Mouse (Mus musculus) gastrocnemius, adult 2 months (tissue): Measurements from ENCODE around the gene Ccnl2. TPM values are rescaled to one million over a fixed set of nuclear protein-coding genes. Genes with fewer than 3 reads are reported as not detected.

Source experiments
- DNase-seq: peaks from one replicate; pipeline ENCODE4 v3.0.0; 2022
- H3K27ac ChIP-seq: fragments of 200-600 bp; 2 replicates; pipeline ENCODE4 v1.8.1; 2022; ENCODE audit warnings: mild to moderate bottlenecking
- H3K4me3 ChIP-seq: fragments of 200-600 bp; 2 replicates; pipeline ENCODE4 v1.8.1; 2022; ENCODE audit warnings: mild to moderate bottlenecking, moderate library complexity
- CTCF ChIP-seq: fragments of 200-600 bp; IDR thresholded peaks from 2 replicates; pipeline ENCODE4 v1.8.1; 2022; ENCODE audit warnings: antibody characterized with exemption, mild to moderate bottlenecking, moderate library complexity
- intact Hi-C: fragments of 180-260 bp; cut with DNase I; formaldehyde crosslinking; loops from one replicate; pipeline ENCODE4 v1.15.1; 2025
- total RNA-seq, 2 experiments: library from RNA; stranded (reverse); gene quantifications; 2 replicates each; pipeline ENCODE4 v1.2.3; 2021

Gene Ccnl2
- total RNA-seq, 2 experiments from 2014 or later, result 26.4 to 27.0 TPM

GRCm38 (mm10) chr4:155791240-155791933, 20.9 kb upstream of the Ccnl2 start:
- Histone ChIP-seq H3K4me3 (no peak overlapping the region), H3K27ac (no peak overlapping the region)
- intact Hi-C loops, result no loop called here
- no peak for DNase-seq
- TF ChIP-seq CTCF, result no peak

GRCm38 (mm10) chr4:155793730-155794129, 18.6 kb upstream of the Ccnl2 start:
- Histone ChIP-seq H3K4me3 (no peak overlapping the region), H3K27ac (no peak overlapping the region)
- intact Hi-C loops, result no loop called here
- TF ChIP-seq CTCF, result no peak
- no peak for DNase-seq

GRCm38 (mm10) chr4:155802075-155802474, 10.2 kb upstream of the Ccnl2 start:
- H3K27ac ChIP-seq, result no peak overlapping the region
- no peak overlapping the region for H3K4me3 ChIP-seq
- TF ChIP-seq CTCF, result no peak
- DNase-seq, result no peak
- intact Hi-C loops, result no loop called here

GRCm38 (mm10) chr4:155802741-155803339, 9.4 kb upstream of the Ccnl2 start, which contains the start of gene Mrpl20:
TSS of gene Mrpl20 (plus strand) at chr4:155802878.
- intact Hi-C loops, result no loop called here
- no peak for DNase-seq
- H3K27ac ChIP-seq, result peak within 1 kb of the TSS; percentile 91
- peak; percentile 27 for TF ChIP-seq CTCF
- H3K4me3 ChIP-seq, result peak within 1 kb of the TSS; percentile 88

- DNase-seq, result peak; percentile 98
- H3K4me3 ChIP-seq, result peak overlapping the region; percentile 88
- intact Hi-C loops, result no loop called here
- TF ChIP-seq CTCF, result 0 out of 2 replicates have a peak, but pooled peaks have one; percentile 1
- H3K27ac ChIP-seq, result peak overlapping the region; percentile 91
Observed at GRCm38 (mm10) chr4:155803340-155804041, 8.8 kb upstream of the Ccnl2 start.

GRCm38 (mm10) chr4:155807841-155808240, 4.4 kb upstream of the Ccnl2 start:
- intact Hi-C loops, result no loop called here
- H3K27ac ChIP-seq, result no peak overlapping the region
- DNase-seq, result no peak
- no peak overlapping the region for H3K4me3 ChIP-seq
- no peak for TF ChIP-seq CTCF

- Histone ChIP-seq H3K4me3 (peak overlapping the region; percentile 80), H3K27ac (peak overlapping the region; percentile 99)
- no peak for TF ChIP-seq CTCF
- no peak for DNase-seq
- intact Hi-C loops, result loop anchor here (1.0 kb wide), 1 partner anchor 18 kb away; no protein-coding TSS in a partner anchor
Observed at GRCm38 (mm10) chr4:155812665-155813181, 434 bp downstream of the Ccnl2 start.

- intact Hi-C loops, result no loop called here
Observed at GRCm38 (mm10) chr4:155817533-155817932, 5.2 kb downstream of the Ccnl2 start.

GRCm38 (mm10) chr4:155821025-155821424, 8.7 kb downstream of the Ccnl2 start:
- intact Hi-C loops, result no loop called here
- no peak for DNase-seq
- TF ChIP-seq CTCF, result peak; percentile 51
- H3K4me3 ChIP-seq, result no peak overlapping the region
- no peak overlapping the region for H3K27ac ChIP-seq

More at GRCm38 (mm10) chr4:155817533-155817932, 5.2 kb downstream of the Ccnl2 start:
- H3K4me3 ChIP-seq, result no peak overlapping the region
- no peak for DNase-seq
- TF ChIP-seq CTCF, result no peak
- H3K27ac ChIP-seq, result no peak overlapping the region

GRCm38 (mm10) chr4:155823443-155823842, 11.2 kb downstream of the Ccnl2 start:
- H3K4me3 ChIP-seq, result no peak overlapping the region
- intact Hi-C loops, result no loop called here
- DNase-seq, result no peak
- TF ChIP-seq CTCF, result no peak
- no peak overlapping the region for H3K27ac ChIP-seq

- intact Hi-C loops, result loop anchor here (1.0 to 10.0 kb wide), 2 partner anchors 17 to 115 kb away; partner anchors contain the start of gene Ube2j2
Observed at GRCm38 (mm10) chr4:155829866-155830265, 17.6 kb downstream of the Ccnl2 start.

GRCm38 (mm10) chr4:155830596-155830995, 18.3 kb downstream of the Ccnl2 start:
- TF ChIP-seq CTCF, result no peak
- DNase-seq, result no peak
- H3K27ac ChIP-seq, result peak overlapping the region; percentile 89
- peak overlapping the region; percentile 94 for H3K4me3 ChIP-seq
- intact Hi-C loops, result loop anchor here (1.0 to 10.0 kb wide), 2 partner anchors 17 to 114 kb away; partner anchors contain the start of gene Ube2j2

More at GRCm38 (mm10) chr4:155829866-155830265, 17.6 kb downstream of the Ccnl2 start:
- Histone ChIP-seq H3K27ac (no peak overlapping the region), H3K4me3 (no peak overlapping the region)
- no peak for TF ChIP-seq CTCF
- DNase-seq, result no peak
